Mouse (Mus musculus): ENCODE results near the gene Nat8f6.
A peak's percentile ranks its signal among the peaks of the same experiment; 100 is the strongest.
"Not testable (repeated sequence)": the region's sequence is repeated elsewhere in the genome, so short reads cannot be mapped to it uniquely, and the experiment has no call there.

The Nat8f6 gene

DNA sequence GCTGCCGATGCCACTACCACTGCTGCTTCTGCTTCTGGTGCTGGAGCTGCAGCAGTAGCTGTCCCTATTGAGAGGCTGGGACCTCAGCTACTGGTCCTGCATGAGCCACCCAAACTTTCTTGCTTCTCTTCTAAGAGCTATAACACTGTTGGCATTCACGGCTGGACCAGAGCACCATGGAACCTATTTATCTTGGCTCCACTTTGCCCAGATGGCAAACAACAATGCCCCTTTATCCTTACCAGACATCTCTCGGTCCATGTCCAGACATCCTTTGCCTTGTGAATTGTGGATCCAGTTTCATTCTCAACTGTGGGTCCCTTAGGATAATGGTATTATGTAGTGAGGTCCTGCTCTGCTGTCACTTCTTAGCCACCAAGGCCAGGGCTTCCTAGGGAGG is 40.5 kb upstream of the Nat8f6 start:
- Histone ChIP-seq H3K9me3 (ENCODE audit: low read length) (no peaks in the 10 kb centered on the region), H3K4me3 (replicated peaks; ENCODE audit: low read length) (no peak overlapping the region), H3K4me1 (replicated peaks; ENCODE audit: low read depth, low read length) (peaks cover 8% of the 10 kb centered on the region; the same call in 1 of the 2 replicates), H3K27me3 (ENCODE audit: insufficient read depth, low read length) (0 out of 2 replicates have a peak, but pooled peaks cover 6% of the 10 kb centered on the region), H3K36me3 (ENCODE audit: insufficient read depth, low read length) (no peaks in the 10 kb centered on the region)
- TF ChIP-seq CTCF (conservative IDR thresholded peaks at IDR 0.05; ENCODE audit: low read length) (no peak), NANOG (IDR thresholded peaks at IDR 0.05; ENCODE audit: borderline replicate concordance, low read length) (no peak), POU5F1 (IDR thresholded peaks at IDR 0.05; ENCODE audit: borderline replicate concordance, low read length) (no peak)

GRCm38 (mm10) chr6:85856194-85856678 is 35.5 kb upstream of the Nat8f6 start:
- H3K4me1 ChIP-seq (replicated peaks; ENCODE audit: low read depth, low read length), result no peaks in the 10 kb centered on the region; the same call in 1 of the 2 replicates
- no peaks in the 10 kb centered on the region for H3K9me3 ChIP-seq (ENCODE audit: low read length)
- TF ChIP-seq CTCF (conservative IDR thresholded peaks at IDR 0.05; ENCODE audit: low read length), result no peak
- no peak for TF ChIP-seq POU5F1 (IDR thresholded peaks at IDR 0.05; ENCODE audit: borderline replicate concordance, low read length)
- TF ChIP-seq NANOG (IDR thresholded peaks at IDR 0.05; ENCODE audit: borderline replicate concordance, low read length), result no peak

GRCm38 (mm10) chr6:85853481-85853880 is 32.7 kb upstream of the Nat8f6 start:
- Histone ChIP-seq H3K27me3 (ENCODE audit: insufficient read depth, low read length) (no peaks in the 10 kb centered on the region), H3K4me3 (replicated peaks; ENCODE audit: low read length) (no peak overlapping the region), H3K9me3 (ENCODE audit: low read length) (no peaks in the 10 kb centered on the region), H3K4me1 (replicated peaks; ENCODE audit: low read depth, low read length) (peaks cover 24% of the 10 kb centered on the region), H3K36me3 (ENCODE audit: insufficient read depth, low read length) (no peaks in the 10 kb centered on the region)
- TF ChIP-seq NANOG (IDR thresholded peaks at IDR 0.05; ENCODE audit: borderline replicate concordance, low read length), result no peak
- TF ChIP-seq CTCF (conservative IDR thresholded peaks at IDR 0.05; ENCODE audit: low read length), result no peak
- TF ChIP-seq POU5F1 (IDR thresholded peaks at IDR 0.05; ENCODE audit: borderline replicate concordance, low read length), result no peak

More at GRCm38 (mm10) chr6:85856194-85856678, 35.5 kb upstream of the Nat8f6 start:
- H3K27me3 ChIP-seq (ENCODE audit: insufficient read depth, low read length), result 0 out of 2 replicates have a peak, but pooled peaks cover 2% of the 10 kb centered on the region
- H3K36me3 ChIP-seq (ENCODE audit: insufficient read depth, low read length), result no peaks in the 10 kb centered on the region
- no peak overlapping the region for H3K4me3 ChIP-seq (replicated peaks; ENCODE audit: low read length)

DNA sequence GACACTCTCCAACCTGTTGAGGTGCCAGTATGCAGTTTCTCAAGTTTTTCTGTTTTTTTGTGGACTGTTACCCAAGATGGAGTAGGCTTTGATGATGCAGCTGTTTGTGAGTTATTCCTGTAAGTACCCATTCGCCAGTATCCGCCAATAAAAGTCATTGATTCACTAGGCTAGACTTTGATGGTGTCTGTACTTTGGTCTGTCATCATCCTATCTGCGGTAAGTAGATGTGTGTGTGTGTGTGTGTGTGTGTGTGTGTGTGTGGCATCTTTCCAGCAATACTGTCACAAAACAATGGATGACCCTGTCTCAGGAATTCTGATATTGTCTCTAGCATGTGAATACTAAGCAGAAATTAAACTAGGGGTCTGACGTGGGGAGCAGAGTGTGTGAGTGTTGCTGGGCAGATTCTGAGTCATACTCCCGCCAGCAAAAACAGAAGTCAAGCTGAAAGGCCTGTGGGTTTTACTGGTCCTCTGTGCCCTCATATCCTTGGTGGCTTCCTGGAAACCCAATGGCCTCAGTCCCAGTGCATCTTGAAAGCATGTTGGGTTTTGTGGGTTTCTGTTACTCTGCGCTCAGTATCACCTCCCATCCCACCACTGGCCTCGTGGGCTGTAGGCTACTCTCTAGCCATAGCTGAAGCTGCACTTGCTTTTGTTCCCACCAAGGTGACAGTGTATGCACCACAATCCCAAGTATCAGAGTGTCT is 30.5 kb upstream of the Nat8f6 start:
- no peak overlapping the region for H3K4me3 ChIP-seq (replicated peaks; ENCODE audit: low read length)
- H3K27me3 ChIP-seq (ENCODE audit: insufficient read depth, low read length), result no peaks in the 10 kb centered on the region
- no peaks in the 10 kb centered on the region for H3K36me3 ChIP-seq (ENCODE audit: insufficient read depth, low read length)
- peaks cover 45% of the 10 kb centered on the region for H3K4me1 ChIP-seq (replicated peaks; ENCODE audit: low read depth, low read length)
- TF ChIP-seq NANOG (IDR thresholded peaks at IDR 0.05; ENCODE audit: borderline replicate concordance, low read length) (no peak), CTCF (conservative IDR thresholded peaks at IDR 0.05; ENCODE audit: low read length) (no peak), POU5F1 (IDR thresholded peaks at IDR 0.05; ENCODE audit: borderline replicate concordance, low read length) (no peak)
- H3K9me3 ChIP-seq (ENCODE audit: low read length), result no peaks in the 10 kb centered on the region

GRCm38 (mm10) chr6:85849240-85849639 is 28.5 kb upstream of the Nat8f6 start:
- Histone ChIP-seq H3K4me1 (replicated peaks; ENCODE audit: low read depth, low read length) (peaks cover 55% of the 10 kb centered on the region), H3K4me3 (replicated peaks; ENCODE audit: low read length) (no peak overlapping the region), H3K36me3 (ENCODE audit: insufficient read depth, low read length) (no peaks in the 10 kb centered on the region), H3K27me3 (ENCODE audit: insufficient read depth, low read length) (no peaks in the 10 kb centered on the region), H3K9me3 (ENCODE audit: low read length) (no peaks in the 10 kb centered on the region)
- TF ChIP-seq NANOG (IDR thresholded peaks at IDR 0.05; ENCODE audit: borderline replicate concordance, low read length) (peak; percentile 61), POU5F1 (IDR thresholded peaks at IDR 0.05; ENCODE audit: borderline replicate concordance, low read length) (no peak)

GRCm38 (mm10) chr6:85848140-85848539 is 27.4 kb upstream of the Nat8f6 start:
- TF ChIP-seq POU5F1 (IDR thresholded peaks at IDR 0.05; ENCODE audit: borderline replicate concordance, low read length) (no peak), NANOG (IDR thresholded peaks at IDR 0.05; ENCODE audit: borderline replicate concordance, low read length) (peak; percentile 32; the same call in 1 of the 2 replicates)
- no peaks in the 10 kb centered on the region for H3K9me3 ChIP-seq (ENCODE audit: low read length)
- H3K4me3 ChIP-seq (replicated peaks; ENCODE audit: low read length), result peak overlapping the region; percentile 41; the same call in 1 of the 2 replicates
- H3K4me1 ChIP-seq (replicated peaks; ENCODE audit: low read depth, low read length), result peaks cover 55% of the 10 kb centered on the region
- no peaks in the 10 kb centered on the region for H3K27me3 ChIP-seq (ENCODE audit: insufficient read depth, low read length)
- H3K36me3 ChIP-seq (ENCODE audit: insufficient read depth, low read length), result no peaks in the 10 kb centered on the region

- H3K36me3 ChIP-seq (ENCODE audit: insufficient read depth, low read length), result no peaks in the 10 kb centered on the region
- peaks cover 55% of the 10 kb centered on the region for H3K4me1 ChIP-seq (replicated peaks; ENCODE audit: low read depth, low read length)
- TF ChIP-seq NANOG (IDR thresholded peaks at IDR 0.05; ENCODE audit: borderline replicate concordance, low read length) (no peak), POU5F1 (IDR thresholded peaks at IDR 0.05; ENCODE audit: borderline replicate concordance, low read length) (no peak), CTCF (conservative IDR thresholded peaks at IDR 0.05; ENCODE audit: low read length) (no peak)
- H3K9me3 ChIP-seq (ENCODE audit: low read length), result no peaks in the 10 kb centered on the region
- no peak overlapping the region for H3K4me3 ChIP-seq (replicated peaks; ENCODE audit: low read length)
- no peaks in the 10 kb centered on the region for H3K27me3 ChIP-seq (ENCODE audit: insufficient read depth, low read length)
These were observed 26.2 kb upstream of the Nat8f6 start for GRCm38 (mm10) chr6:85846921-85847320.

- not testable (repeated sequence) for H3K36me3 ChIP-seq (ENCODE audit: insufficient read depth, low read length); H3K27me3 ChIP-seq (ENCODE audit: insufficient read depth, low read length); H3K9me3 ChIP-seq (ENCODE audit: low read length); H3K4me3 ChIP-seq (replicated peaks; ENCODE audit: low read length)
- H3K4me1 ChIP-seq (replicated peaks; ENCODE audit: low read depth, low read length), result peaks cover 34% of the 10 kb centered on the region
- peak; percentile 26; the same call in 1 of the 2 replicates for TF ChIP-seq CTCF (conservative IDR thresholded peaks at IDR 0.05; ENCODE audit: low read length)
These were observed 23.1 kb upstream of the Nat8f6 start for GRCm38 (mm10) chr6:85843677-85844458.

Data from E14TG2a.4 (cell line).